Mouse (Mus musculus): ENCODE measurements around the gene Cgnl1.

Gene Cgnl1

DNA sequence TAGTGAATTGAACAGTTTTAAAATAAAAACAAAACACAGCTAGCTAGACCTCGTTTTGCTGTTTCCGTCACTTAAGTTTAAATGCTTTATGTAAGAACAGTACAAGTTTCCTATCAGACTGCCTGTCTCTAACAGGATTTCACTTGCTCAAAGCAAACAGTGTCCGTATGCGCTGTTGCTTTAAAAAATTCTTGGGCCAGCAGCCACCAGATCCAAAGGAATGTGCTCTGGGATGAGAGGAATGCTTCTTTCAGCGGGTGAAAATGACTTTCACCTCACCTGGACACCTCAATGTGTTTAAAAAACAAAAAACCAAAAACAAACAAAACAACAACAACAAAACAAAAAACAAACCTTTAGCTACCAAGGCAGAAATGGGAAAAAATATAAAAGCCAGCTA is 54.4 kb downstream of the Cgnl1 start:
- no peak for DNase-seq (ENCODE audit: low read depth, low spot score)

DNA sequence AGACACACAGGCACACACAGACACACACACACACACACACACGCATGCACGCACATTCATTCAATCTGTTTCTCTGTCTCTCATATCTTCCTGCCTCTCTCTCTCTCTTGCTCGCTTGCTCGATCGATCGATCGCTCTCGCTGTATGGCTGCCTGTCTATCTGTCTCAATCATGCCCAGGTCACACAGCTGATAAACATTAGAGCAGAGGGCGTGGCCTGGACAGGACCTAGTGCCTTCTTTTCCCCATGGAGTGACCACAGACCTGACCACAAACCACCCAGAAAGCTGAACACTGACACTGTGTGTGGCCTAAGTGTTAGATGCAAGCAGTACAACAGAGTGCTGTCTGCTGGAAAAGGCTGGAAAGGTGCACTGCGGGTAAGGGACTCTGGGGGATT is 60.6 kb downstream of the Cgnl1 start:
- no peak for DNase-seq (ENCODE audit: low read depth, low spot score)

DNA sequence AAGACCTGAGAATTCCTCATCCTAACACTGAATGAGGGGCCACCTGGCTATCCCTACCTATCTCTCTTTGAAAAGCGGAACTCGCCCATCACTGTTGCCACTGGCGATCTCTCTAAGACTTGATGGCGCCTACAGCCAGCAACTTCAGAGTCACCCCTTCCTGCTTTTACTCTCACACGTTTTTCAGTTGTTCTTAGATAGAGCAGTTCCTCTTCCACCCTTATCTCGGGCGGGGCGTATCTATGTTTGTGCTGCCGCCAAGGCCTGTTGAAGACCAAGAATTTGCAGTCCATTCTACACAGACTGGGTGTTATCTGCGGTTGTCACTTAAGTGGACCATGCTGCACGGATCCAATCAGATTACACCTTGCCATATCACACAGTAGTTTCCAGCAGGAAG is 62.2 kb downstream of the Cgnl1 start:
- no peak for DNase-seq (ENCODE audit: low read depth, low spot score)

DNA sequence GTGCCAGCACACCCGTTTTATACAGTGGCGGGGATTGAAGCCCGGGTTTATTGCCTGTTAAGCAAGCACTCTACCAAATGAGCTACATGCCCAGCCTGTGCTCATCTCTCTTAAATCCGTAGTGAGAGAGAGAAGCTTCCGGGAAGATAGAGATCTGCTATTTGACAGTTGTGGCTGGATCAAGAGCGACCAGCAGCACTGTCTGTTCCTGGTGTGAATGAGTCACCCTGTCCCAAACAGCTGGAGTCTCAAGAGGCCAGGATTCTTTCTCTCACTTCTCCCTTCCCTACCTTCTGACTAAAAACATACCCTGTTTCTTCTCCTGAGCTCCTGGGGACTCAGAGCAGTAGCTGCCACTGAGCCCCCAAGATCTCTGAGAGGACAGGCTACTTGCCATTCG is 63.4 kb downstream of the Cgnl1 start:
- DNase-seq (ENCODE audit: low read depth, low spot score): no peak

DNA sequence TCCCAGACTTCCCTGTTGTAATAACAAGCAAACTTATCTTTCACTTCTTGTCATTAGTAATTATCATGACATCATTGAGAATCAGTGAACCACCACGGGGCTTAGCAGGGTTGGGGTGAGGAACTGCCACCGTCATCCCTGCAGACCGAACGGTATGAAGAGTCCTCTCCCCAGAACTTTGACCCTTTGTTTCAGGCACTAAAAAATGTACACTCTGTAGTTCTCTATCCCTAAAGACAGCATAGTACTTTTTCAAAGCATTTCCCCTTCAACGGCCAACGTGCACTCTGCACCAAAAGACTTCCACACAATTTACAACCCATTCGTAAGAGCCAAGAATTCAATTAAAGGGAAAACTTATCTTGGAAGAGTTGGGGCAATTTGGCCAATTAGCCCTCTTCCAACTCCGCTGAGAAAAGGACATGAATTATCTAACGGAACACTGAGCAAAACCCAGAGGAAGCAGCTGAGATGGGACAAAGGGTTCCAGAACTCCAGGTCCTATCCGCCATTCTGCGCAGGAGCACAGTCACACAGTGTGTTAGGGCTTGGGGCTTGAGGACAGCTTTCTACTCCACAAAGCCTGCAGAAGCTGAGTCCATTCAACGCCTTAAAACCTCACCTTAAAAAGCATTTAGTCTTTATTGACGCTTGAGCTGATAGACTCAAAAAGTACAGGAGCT is 66.9 kb downstream of the Cgnl1 start:
- DNase-seq (ENCODE audit: low read depth, low spot score): no peak

DNA sequence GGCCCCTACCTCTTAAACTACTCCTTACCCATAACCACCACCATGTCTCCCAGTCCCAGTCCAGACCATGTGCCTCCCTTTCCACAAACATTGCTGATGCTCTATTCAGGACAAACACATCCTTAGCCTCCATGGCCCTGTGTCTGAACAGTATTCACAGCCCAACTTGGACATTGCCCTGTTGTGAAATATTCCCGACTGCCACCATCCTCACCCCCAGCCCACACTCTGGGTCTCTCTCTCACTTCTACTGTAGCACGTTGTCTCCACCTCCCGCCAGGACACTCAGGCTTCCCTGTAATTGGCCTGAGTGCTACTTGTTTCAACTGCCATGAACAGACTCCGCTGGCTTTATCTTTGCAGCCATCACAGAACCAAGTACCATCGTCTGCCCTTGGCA is 72.3 kb downstream of the Cgnl1 start:
- no peak for DNase-seq (ENCODE audit: low read depth, low spot score)

DNA sequence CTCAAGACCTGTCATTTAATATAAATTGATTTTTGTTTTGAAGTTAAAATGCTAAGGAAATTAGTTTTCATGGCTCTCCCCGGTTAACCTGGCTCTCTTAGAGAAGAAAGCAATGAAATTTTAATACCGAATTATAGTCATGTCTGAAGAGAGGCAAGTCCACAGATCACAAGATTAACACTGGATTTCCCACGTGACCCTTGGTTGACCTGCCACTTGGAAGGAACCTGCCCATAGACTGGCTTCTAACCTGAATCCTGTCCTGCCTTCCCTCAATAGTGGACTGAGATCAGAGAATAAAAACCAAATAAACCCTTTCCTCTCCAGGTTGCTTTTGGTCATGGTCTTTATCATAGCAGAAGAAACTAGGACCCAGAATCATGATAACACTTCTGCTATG is 73.3 kb downstream of the Cgnl1 start:
- DNase-seq (ENCODE audit: low read depth, low spot score): no peak

DNA sequence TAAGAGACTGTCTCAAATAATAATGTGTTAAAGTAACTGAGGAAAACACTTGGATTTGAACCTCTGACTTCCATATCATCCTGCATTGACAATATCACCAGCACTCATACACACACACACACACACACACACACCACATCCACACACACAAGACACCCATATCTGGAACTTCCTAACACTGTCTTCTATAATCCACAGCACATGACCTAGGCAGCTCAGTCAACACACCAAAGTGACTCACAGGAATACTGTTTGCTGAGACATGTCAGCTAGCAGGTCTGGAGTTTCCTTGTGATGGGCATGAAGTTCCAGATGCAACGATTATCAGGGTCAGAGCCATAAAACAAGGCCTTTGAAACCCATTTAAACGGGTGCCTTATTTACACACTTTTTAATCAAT is 74.2 kb downstream of the Cgnl1 start:
- DNase-seq (ENCODE audit: low read depth, low spot score): no peak

DNA sequence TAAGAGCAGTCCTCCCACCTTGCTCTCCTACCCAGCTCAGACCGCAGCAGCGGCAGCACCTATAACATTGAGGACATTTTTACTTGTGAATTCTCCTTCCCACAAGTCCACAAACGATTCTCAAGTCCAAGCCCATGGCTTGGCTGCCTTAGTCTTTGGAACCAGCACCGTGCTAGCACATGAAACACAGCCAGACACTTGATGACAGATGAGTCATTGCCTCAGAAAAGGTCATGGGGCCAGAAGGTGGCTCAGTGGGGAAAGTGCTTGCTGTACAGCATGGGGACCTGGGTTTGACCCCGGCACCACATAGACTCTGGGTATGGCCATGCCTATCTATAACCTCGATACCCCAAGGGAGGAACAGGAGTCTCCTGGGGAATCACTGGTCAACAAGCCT is 74.6 kb downstream of the Cgnl1 start:
- no peak for DNase-seq (ENCODE audit: low read depth, low spot score)

DNA sequence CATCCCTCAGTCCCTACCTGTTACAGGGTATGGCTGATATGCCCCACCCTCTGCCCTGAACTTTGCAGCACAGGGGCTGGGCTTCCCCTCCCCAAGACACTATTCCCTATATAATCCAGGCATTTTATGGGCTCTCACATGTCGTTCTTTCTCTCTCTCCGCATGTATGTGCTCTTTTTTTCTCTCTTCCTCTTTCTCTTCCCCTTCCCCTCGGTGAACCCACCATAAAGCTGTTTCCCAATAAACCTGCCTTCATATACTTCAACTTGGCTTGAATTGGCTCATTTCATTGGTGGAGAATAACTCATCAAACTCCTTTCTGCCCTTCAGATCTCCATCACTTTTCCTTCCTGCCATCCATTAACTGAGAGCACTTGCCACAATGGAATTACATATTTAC is 76.3 kb downstream of the Cgnl1 start:
- no peak for DNase-seq (ENCODE audit: low read depth, low spot score)

DNA sequence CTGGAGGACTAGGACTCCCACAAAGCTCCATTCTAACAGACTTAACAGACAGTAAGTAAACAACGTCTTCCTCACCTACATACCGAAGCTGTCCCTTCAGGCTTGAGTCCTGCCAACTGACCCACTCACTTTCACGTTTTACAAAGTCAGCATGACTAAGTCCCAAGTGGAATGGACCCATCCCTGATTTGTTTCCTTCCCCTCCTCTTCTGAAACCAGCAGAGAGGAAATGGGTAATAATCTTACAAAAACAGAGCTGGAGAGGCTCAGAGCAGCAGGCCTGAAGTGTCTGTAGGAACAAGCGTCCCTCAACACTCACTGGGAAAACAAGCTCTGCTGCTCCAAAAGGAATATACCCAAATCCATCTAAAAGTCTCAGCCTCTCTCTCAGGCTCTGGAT is 77.2 kb downstream of the Cgnl1 start:
- no peak for DNase-seq (ENCODE audit: low read depth, low spot score)

DNA sequence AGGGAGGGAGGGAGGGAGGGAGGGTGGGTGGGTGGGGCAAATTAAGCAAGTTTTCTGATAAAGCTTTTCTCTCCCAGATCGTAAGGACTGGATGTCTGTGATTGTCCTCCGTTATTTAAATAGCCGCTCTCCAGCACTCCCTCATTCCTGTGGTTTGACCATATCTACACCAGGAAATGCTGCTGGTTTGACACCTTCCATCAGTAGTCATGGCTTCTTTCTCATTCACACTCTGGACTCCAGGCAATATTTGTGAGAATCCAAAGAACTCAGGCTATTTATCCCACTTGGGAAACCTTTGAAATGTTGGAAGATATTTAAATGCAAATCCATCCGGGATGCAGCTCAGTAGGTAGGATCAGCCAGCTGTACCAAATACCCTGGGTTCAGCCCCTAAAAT is 77.6 kb downstream of the Cgnl1 start:
- DNase-seq (ENCODE audit: low read depth, low spot score): peak; percentile 50

DNA sequence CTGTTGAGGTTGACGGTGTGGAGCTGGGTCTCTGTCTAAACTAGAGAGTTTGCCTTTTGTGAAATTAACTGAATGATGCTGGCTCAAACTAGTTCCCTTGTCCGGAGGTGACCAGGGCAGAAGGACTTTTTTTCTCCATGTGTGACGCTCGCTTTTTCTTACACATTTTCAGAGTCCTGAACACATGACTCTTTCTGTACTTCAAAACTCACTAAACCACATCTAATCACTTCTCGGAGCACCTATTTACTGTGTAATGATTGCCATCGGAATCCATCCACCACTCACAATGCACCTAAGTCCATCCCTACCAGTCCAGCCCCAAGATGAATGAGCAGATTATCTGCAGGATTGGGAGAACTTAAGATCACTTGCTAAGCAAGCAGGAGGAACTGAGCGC is 79.2 kb downstream of the Cgnl1 start:
- DNase-seq (ENCODE audit: low read depth, low spot score): no peak

DNA sequence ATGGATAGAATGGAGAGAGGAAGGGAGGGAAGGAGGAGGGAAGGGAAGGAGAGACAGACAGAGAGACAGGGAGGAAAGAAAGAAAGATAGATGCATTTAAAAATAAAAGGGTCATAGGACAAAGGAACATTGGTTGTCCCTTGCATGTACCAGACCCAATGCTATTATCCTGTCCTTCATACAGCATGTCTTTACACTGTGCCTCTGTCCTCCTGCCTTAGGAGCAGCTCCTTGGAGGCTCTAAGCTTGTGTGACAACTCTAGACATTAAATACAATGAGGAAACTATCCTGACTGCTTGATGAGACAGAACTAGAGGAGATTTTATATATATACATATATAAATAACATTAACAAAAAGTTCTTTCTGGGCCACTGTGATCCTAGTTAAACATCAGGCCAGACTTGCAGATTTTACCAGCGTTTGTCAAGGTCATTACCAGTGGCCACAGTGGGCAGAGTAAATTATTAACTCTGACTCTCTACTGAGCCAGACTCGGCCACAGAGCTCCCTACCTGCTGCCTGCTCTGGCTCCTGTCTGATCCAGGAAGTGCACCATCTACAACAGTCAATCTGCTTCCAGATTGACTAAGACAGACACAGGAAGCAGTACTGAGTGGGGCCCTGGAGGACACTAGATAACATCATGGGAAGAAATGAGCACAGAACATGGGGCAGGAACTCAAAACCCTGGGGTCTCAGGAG is 81.9 kb downstream of the Cgnl1 start:
- no peak for DNase-seq (ENCODE audit: low read depth, low spot score)

DNA sequence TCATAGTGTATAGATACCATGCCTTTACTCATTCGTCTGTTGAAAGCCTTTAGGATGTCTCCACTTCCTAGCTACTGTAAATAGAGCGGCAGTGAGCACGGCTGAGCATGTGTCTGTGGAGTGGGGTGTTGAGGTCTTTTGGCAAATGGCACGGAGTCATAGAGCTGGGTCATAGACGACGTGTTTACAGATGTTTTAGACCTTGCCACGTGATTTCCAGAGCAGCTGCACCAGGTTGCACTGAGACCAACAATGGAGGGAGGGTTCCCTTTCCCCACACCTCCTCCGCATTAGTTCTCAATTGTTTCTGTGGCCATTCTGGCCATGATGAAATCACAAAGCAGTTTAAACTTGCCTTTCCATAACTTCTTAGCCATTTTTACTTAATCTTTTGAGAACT is 84.9 kb downstream of the Cgnl1 start:
- no peak for DNase-seq (ENCODE audit: low read depth, low spot score)

DNA sequence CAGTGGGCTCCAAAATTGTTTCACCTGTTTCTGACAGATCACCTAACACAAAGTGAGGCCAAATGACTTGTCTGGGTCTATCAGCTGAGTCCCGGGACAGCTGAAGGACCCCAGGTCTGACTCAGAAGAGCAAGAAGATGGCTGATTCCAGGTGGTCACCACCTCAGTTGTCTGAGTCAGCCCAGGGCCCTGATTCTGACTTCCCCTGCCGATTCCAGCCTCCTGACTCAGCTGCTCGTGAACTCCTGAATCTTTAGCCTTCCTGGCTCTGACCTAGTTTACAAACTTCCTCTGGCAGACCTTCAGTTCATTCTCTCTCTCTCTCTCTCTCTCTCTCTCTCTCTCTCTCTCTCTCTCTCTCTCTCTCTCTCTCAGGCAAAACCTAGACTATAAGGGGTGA is 86.6 kb downstream of the Cgnl1 start:
- no peak for DNase-seq (ENCODE audit: low read depth, low spot score)

DNA sequence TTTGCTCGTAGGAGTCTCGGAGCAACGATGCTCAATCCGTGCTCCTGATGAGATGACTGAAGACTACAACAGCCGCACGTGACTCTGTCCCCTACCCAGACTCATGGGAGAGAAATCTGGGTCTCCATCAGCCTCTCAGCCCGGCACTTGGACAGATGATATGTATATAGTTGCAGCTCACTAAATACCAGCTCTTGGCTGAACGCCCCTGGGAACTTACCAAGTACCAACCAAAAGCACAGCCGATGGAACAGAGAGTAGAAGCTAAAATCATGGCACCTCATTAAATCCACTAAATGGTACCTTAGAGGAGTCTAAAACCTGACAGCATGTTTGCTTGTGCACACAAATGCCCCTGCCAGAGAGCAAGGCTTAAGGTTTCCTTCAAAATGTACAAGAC is 91.0 kb downstream of the Cgnl1 start:
- no peak for DNase-seq (ENCODE audit: low read depth, low spot score)

DNA sequence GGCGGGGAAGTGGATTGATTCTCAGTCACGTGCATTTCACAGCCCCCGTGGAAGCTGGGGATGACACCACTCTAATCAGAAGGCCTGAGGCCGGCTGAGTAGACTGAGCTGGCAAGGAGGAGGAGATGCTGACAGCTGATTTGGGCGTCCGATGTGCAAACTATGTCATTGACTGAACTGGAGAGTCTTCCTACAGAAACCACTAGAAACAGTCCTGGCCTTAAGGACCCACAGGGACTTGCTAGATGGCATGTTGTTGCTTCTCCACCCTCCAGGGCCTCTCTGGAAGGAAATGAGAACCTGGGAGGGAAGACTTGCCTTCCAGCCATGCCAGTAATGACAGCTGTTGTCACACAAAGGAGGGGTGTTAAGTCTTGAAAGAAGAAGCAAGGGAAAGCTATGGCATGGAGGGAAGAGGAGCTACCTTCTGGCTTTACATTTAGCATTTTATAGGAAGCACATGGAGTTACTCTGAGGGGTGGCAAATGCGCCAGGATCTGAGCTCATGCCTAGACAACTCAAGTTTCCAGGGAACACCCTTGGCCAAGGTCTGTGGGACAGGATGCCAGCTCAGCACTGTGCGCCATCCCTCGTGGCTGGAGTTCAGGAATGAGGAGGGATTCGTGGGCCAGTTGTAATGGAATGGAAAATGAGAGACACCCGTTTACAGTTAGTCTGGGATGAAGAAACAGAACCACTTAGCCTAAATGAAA is 92.1 kb downstream of the Cgnl1 start:
- DNase-seq (ENCODE audit: low read depth, low spot score): no peak

DNA sequence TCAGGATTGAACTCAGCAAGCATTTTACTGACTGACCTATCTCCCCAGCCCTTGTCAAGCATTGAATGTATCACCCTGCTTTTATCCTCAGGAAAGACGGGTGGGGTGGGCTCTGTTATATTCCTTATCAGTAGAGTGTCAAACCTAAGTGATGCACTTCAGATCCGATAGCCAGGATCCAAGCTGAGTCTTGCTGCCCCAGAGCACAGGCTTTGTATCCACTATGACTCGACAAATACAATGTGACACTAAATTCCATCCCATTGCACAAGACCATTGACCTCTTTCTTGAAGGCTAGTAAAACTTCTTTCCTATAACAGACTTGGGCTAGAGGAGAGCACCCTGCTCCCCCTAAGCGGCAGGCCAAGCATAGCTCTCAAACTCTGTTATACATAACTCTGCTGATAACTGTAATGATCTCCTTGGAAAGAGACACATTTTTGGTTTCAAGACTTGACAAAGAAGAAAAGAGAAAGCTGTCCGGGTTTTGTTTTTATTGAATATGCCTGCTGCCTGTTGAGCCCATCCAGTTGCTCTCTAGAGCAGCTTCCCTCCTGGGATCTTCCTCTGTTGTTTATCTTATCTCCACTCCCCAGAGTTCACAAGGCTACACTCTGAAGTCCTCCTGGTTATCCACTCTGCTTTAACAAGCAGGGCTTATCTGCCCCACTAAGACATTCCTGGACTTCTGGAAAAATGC is 94.3 kb downstream of the Cgnl1 start:
- no peak for DNase-seq (ENCODE audit: low read depth, low spot score)

DNA sequence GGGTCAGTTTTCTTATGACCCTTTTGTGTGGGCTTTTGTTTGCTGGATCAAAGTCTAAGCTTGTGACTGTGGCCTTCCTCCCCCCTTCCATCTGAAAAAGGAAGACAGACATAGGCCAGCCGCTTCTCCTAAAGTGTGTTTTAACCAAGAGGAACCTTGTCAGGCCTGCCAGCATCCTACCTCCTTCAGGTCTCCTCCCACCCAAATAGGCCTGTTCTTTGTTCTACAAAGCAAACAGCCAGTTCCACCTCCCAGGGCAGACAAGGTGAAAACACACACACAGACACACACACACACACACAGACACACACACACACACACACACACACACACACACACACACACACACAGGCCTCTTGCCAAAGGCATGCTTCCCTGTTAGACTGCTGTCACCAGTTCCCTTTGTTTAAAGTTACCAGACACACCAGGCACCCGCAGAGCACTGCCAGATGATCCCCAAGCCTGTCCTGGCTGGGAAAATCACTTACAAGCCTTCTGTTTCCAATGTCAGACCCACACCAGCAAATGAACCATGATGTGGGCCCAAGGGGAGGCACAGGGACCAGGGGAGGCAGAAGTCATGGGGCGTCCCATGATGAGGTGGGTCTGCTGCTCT is 95.5 kb downstream of the Cgnl1 start:
- DNase-seq (ENCODE audit: low read depth, low spot score): no peak

DNA sequence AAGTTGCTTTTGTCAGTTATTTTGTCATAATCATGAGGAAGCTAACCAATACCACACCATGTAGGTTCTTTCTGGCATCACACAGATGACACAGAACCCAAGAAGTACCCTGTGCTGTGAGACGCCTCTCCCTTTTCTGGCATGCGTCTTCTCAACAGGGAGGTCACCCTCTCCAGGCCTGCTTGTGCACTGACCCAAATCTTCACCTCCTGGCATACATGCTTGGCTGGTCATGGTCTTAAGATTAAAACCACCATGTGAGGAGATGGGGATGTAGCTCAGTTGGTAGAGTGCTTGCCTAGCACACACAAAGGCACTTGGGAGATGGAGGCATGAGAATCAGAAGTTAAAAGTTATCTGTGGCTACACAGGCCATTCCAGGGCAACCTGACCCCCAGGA is 96.2 kb downstream of the Cgnl1 start:
- DNase-seq (ENCODE audit: low read depth, low spot score): no peak

DNA sequence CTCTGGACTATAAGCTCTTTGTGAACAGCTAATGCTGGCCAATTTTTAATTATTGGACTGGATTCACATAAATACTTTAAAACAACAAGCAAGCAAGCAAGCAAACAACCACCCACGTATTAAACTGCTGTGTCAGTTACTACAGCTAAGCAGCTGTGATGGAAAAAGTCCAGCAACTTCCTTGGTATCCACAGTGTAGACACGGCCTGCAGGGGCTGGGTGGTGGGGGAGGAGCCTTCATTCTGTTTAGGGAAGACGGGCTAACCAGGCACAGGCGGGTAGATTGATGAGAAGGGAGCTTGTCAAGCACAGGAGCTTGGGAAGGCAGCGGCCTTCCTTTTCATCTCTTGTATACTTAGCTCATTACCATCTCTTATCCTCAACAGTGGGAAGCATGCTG is 96.9 kb downstream of the Cgnl1 start:
- DNase-seq (ENCODE audit: low read depth, low spot score): no peak

All from R1 (cell line).